Mouse (Mus musculus): Measurements from ENCODE around the gene Crtam. TPM values are rescaled to one million over a fixed set of nuclear protein-coding genes. Genes with fewer than 3 reads are reported as not detected.

Crtam gene
- total RNA-seq (2021): not detected
- long read RNA-seq, experiment 1, partial matches to known transcripts: 1 of 1 reads
- long read RNA-seq, experiment 1, other reads (novel, unspliced or antisense): 0 of 1 reads
- long read RNA-seq, experiment 2: 0 reads

DNA sequence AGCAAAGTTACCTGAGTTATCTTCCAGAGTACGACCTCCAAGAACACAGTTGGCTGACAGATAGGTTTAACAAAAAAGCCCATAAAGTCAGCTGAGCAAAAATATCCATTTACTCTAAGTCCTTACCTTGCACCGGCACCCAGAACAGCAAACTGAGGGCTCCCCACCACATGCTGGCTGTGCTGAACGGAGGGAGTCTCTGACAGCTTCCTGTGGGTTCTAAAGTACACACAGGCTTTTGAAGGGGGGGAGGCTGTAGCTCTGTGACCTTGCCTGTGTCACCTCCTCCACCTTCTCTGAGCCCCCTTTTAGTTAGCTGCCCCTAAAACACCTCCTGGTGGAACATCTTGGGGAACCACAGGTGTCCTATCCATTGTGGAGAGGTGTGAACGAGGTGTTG is at the start of gene Crtam:
Gene Crtam, minus strand, starts transcription at position 214 of the 400 bp plus-strand sequence.
- DNase-seq (ENCODE audit: low spot score): no peak

DNA sequence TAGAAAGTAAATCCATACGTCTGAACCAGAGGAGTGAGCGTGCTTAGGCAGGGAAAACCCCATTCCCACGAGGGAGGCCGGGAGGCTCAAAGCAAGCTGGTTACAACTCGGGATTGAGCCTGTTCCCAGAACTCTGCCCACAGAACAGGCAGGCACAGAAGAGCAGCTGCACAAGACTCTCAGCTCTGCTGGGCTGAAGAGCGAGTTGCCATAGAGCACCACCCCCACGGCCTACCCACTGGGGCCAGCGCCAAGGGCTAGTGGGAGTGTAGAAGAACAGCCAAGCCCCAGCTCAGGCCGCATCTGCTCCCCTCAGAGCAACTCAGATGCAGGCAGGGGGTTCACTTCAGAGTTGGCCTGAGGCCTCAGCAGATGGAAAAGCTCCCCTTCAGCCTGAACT is 49.7 kb upstream of the Crtam start:
- DNase-seq (ENCODE audit: low spot score): no peak

DNA sequence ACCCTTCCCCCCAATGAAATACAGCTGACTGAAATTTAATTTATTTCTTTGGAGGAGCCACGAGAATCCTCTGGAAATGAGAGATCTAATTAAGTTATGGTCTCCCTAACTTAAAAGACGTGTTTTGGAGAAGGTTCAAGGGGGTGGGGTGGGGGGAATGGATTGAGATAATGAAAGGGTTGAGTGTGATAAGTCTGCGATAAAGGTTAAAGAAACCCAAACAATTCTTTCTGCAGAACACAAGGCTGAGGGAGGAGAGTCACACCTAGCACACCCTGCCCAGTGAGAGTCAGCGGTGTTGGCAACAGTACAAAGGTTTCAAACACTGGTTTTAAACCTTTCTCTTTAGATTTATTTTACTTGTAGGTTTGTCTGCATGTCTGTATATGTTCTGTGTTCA is 49.0 kb upstream of the Crtam start:
- DNase-seq (ENCODE audit: low spot score): no peak

DNA sequence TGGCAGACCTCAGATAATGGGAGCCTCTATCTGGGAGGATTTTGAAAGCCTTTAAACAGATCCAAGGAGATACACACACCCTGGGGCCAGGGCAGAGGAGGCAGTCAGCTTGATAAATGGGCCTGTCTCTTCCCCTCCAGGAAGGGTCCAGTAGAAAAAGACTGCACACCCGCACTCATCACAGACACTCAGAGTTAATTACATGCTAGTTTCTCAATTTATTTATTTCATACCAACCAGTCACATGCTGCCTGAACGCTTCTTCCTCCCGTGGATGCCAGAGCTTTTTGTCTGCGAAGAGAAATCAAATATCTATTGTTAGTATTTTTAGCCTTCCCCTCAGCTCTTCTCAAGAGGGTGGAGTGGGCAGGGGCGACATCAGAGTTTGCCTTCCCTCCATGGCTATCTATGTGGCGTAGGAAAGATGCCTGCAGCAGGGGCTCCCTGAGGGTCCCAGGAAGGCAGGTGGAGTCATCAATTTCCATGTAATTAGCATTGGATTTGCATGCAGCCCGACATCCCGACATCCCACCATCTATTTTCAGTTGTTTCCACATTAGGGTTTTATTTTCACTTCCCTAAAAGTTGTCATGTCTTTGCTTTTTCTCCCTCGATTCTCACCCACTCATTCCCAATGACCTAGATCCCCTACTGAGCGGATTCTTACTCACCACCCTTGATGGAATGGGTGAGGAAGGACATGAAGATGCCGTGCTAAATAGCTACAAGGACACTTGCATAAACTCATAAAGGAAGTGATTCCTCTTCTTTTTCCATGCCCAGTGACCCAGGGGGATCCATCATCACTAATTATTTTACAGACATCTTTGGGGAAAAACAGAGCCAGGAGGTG is 46.9 kb upstream of the Crtam start:
- DNase-seq (ENCODE audit: low spot score): no peak

DNA sequence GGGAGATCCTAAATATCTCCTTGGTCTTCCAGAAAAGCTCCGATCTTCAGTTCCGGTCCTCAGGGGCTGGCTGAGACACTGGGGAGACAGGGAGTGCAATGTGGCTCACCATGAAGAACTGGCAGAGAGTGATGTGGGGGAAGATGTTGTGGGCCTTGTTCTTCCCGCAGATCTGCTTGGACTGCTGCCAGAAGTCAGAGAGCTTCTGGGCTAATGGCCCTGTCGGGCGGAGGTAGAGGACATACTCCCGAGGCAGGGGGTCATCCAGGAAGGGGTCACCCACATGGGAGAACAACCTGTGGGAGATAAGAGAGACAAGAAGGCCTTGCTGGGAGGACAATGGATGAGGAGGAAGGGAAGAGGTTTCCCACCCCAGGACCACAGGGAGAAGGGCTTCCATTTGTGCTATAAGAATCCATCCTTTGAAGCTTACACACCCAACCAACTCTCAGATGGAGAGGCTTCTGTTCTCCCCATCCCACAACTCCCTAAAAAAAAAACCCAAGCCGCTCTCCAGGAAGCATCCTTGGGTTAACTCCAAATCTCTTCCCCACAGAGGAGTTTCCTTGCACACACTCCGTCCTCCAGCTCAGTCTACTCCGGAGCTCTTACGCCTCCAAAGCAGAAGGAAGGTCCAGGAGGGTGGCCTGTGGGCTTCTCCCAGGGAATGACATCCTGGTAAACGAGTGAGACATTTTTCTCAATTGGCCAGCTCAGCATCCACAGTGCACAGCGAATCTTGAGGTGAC is 46.1 kb upstream of the Crtam start:
- DNase-seq (ENCODE audit: low spot score): no peak

DNA sequence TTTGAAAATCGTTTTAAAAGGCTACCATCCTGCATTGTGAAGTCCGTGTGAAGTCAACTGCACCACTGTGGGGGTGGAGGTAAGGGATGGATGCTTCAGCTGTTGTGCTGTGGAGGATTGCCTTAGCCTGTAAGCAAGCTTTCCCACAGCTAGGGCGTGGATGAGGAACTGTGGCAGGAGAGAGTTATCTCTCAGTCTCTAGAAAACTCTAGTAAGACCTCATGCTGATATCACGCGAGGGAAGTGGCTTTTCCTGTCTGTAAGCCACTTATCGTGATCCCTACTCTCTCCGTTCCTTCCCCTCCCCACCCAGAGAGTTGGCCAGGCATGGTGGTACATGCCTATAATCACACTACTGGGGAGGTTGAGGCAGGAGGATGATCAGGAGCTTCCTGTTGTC is 44.9 kb upstream of the Crtam start:
- DNase-seq (ENCODE audit: low spot score): no peak

DNA sequence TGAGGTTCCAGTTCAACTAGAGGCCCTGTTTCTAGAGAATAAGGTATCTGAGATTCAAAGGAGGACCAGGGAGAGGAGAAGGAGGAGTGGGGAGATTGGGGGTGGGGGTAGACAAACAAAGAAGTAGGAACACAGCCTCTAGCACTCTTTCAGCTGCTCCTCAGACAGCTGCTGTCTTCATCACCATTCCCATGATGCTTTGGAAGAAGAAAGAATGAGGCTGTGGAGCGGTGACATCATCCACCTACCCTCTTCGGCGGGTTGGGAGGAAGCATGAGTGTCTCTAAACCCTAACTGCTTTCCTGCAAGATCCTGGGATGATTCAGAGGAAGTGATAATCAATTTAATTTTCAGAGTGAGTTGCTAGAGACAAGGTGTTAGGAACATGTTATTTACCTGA is 44.4 kb upstream of the Crtam start:
- DNase-seq (ENCODE audit: low spot score): no peak

DNA sequence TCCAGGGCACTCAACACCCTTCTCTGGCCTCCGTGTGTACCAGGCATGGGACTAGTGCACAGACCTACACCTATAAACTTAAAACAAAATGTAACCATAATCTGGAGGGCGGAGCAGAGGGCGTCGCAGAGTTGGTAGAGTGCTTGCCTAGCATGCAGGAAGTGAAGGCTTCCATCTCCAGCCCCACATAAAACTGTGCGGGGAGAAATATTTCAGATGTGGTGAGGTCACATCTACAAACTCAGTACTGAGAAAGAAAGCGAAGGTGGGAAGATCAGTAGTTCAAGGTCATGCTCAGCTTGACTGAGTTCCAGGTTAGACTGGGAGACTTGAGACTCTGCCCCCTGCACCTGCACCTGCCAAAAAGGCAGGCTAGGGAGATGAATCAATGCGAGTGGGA is 43.8 kb upstream of the Crtam start:
- no peak for DNase-seq (ENCODE audit: low spot score)

DNA sequence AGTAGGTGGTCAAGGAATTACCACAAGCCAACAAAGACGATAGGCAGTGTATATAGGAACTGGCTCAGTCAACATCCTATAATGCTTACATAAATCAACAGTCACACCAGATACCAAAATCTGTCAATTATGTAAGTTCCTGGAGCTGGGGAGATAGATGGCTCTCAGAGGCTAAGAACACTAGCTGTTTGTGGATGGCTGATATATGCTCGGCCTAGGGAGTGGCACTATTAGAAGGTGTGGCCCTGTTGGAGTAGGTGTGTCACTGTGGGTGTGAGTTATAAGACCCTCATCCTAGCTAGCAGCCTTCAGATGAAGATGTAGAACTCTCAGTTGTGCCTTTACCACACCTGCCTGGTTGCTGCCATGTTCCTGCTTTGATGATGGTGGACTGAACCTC is 43.2 kb upstream of the Crtam start:
- no peak for DNase-seq (ENCODE audit: low spot score)

DNA sequence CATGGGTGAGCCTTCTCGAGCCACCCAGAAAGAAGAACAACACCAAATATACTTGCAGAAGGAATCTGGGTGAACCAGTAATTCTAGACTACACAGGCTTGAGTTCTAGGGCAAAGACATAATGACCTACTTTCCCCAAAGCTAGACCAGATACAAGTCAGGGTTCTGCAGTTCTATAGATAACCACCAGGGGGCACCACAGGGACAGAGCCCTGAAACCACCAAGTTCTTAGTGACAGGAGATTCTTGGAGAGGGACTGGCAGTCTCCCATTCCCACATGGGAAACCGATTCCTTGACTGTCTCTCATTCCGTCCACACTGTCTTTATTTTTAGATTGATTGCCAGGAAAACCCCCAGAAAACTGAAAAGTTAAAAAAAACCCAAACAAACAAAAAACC is 40.2 kb upstream of the Crtam start:
- peak; percentile 87 for DNase-seq (ENCODE audit: low spot score)

DNA sequence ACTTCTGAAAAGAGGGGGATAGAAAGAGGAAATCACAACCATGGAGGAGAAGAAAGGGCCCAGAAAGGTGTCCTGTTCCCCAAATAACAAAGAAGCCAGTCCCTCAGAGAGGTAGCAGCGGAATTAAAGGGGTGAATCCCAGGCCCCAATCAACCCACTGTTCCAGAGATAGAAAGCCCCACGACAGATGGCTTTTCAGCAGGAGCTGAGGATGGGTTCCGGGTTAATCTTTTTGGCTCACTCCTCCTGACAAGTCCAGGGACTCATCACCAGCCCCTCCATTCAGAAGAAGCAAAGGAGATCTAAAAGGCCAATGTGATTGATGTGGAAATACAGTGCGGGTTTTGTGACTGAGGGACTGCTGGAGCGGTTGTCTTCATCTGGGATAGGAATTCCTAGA is 39.2 kb upstream of the Crtam start:
- DNase-seq (ENCODE audit: low spot score): no peak

DNA sequence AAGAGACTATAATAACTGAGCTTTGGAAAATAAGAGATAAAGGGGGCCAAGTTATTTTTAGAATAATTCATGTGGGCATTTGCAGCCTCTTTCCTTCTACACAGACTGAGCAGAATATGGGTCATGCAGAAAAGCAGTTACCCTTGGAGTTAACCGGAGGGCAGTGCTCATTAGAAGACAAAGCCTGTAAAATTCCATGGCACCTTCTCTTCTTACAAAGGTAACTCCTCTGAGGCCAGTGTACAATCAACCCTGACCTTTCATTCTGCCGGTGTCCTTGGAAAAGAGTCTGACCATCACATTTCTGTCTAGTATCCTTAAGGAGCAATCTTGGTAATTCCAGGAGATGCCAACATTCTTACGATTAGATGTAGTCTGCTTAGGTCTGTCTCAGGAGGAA is 37.0 kb upstream of the Crtam start:
- no peak for DNase-seq (ENCODE audit: low spot score)

DNA sequence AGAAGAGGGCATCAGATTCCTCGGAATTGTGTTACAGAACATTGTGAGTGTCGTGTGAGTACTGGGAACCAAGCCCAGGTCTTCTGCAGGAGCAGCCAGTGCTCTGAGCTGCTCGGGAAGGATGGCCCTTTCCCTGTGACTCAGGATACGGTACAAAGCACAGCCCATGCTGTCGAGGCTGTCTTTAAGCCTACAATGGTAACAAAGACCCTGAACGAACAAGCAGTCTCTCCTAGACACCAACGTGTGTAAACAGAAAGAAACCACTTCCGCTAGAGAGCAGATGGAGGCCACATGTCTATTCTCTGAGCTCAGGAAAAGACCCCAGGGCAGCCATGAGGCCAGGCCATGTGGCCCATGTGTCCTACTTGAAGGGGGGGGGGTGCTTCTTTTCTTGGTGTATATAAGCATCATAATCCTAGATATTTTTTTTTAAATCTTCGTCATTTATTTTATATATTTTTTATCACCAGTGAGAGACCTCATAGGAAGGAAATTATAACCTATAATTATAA is 33.8 kb upstream of the Crtam start:
- DNase-seq (ENCODE audit: low spot score): no peak

DNA sequence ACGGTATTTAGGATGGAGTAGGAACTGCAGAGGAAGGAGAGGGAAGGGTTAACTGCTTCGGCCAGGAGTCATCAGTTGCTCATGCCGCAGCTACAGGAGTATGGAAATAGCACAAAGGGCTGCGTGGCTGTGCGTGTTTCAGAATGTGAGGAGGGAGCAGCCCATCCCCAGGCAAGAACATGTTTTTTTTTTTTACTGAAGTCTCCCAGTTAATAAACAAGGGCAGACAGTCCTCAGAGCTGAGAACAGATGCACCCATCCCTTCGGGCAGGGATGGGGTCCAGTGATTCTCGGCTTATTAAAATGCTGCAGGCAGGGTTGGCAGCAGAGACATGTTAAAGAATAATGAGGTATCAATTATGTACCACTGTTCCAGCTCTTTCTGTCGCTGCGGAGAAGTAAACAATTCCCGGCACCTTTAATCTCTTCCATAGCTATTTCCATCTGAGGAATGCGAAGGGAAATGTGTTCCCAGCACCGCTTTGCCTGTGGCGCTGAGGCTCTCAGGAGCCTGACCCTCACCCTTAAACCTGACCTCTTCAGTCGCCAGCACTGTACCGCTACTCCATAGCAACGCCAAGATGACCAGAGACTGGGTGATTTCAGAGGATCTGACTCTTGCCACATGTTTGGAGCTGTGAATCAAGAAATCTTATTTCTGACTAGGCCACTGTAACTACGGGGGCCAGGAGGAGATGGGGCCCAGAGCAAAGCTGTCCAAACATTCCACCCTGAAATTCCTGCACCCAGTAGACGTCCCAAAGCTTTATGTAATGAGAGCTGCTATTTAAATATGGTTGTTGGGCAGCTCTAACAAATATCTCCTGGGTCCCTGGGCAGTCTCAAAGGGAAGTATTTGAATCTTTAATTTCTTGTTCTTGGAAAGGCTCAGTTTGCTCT is 27.4 kb upstream of the Crtam start:
- DNase-seq (ENCODE audit: low spot score): no peak

DNA sequence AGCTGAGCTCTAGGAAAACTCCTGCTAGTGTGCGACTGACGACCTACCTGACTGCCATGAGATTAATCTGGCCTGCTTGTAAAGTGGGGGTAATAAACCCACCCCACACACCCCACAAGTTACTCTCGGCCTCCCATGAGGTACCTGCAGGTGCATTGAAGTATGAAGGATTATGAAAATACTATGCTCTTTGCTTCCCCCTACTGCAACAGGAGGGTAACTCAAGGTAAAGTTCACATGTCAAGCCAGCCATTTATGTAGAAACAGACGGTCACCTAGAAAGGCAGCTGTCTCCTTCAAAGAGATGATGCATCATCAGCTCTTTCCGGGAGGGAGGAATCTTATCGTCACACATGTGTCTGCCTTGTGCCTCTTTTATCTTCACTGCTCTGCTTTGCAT is 25.4 kb upstream of the Crtam start:
- no peak for DNase-seq (ENCODE audit: low spot score)

DNA sequence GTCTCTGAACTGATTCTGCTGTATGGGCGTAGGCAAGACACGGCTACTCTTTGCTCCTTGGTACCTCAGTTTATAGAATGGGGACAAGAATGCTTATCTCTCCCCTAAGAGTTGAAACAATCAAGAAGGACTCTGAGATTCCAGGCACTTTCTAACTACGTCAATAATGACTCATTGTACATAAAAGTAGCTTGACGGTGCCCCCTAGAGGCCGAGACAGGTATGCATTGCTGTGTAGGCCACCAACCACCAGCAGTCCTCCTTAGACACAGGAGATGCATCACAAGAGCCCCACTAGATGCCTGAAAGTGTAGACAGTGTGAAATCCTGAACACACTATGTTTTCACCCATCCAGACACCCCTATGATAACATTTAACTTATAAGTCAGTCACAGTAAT is 24.0 kb upstream of the Crtam start:
- peak; percentile 15 for DNase-seq (ENCODE audit: low spot score)

DNA sequence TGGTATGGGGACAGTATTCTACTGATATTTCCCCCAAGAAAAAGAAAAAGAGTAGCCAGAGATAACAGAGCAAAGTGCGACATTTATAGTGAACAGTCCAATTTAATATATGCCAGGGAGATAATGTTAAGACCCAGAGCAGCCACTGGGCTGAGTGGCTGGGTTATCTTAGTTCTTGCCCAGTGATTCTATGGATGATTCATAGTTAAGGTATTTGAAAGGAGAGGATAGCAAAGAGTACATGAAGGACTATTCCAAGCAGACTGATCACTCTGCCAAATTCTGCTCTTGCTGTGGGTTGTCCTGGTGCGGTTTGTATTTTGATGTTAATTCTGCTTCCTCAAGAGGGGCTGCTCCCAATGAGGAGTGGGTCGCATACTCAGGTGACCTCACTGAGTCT is 17.3 kb upstream of the Crtam start:
- no peak for DNase-seq (ENCODE audit: low spot score)

DNA sequence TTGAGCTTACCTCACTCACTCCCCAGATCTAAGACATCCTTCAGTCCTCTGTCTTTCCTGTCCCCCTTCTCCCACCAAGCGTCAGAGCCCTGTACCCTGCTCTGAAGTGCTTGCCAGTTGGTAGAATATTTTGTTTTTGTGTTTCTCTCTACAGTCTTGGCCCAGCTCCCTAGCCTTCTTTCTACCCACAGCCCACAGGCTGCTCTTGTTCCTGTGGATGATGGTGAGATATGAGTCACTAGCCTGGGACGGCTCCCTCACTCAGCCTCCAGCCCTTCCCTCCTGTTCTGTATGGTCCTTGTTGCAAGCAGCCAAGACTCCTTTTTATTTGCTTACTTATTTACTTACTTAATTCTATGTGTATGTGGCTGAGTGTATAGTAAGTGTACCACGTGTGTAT is 16.1 kb upstream of the Crtam start:
- DNase-seq (ENCODE audit: low spot score): no peak

DNA sequence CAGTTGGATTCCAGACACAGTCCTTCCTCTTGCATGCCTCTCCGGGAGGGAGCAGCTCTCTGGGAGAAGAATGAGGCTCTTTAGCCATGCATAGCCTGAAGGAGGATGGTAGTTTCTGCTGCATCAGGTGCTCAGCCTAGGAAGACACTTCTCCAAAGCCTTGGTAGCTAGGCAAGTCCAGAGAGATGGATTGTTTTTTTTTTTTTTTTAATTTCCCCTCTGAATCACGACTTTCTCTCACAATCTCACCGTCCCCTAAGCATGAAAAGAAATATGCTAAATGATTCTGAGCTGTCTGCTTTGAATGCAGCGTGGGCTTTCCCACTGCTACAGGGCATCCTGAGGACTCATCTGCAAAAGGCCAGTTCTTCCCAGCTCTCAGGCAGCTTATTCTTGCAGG is 10.1 kb upstream of the Crtam start:
- DNase-seq (ENCODE audit: low spot score): no peak

DNA sequence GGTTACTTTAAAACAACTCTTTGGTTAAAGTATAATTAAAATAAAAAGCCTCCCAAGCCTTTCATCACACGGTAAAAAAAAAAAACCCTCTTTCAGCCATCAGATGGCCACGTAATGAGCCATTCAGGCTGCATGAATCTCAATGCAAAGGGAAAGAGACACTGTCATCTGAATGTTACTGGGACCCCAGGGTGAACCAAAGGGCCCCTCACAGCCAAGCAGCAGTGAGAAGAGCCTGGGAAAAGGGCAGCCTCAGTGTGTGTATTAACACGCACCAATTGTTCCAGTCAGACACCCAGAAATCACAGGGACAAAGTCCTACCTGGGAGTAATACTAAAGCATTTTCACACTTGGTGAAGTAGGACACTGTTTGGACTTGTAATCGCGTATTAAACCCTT is 8.0 kb upstream of the Crtam start:
- DNase-seq (ENCODE audit: low spot score): no peak

Data from gastrocnemius, adult 18-20 months (tissue).